Mouse (Mus musculus): Measurements from ENCODE around the gene Gm20388.

Gene Gm20388

DNA sequence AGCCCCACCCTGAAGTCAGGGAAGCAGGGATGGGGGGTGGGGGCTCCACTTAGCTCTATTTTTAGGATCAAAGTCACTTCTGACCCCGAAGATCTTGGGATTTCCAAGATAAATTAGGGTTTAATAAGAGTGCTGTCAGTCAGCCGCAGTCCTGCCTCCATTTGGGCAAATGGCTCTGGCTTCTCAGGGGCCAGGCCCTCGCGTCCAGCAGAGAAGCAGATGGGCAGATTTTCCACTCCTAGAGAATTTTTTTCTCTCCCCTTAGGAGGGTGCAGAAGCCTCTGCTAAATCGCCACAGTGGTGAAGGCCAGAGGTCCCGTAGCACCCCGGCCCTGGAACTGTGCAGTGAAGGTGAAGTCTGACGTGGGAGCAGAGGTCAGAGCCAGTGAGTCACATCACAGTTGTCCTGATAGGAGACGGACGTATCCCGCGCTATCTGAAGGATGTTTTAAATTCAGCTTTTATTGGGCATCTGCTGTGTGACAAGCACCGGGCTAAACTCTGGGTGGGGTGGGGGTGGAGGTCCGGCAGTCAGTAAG lies 1345.2 kb downstream of the Gm20388 start:
- no peak for DNase-seq (ENCODE audit: low spot score)

DNA sequence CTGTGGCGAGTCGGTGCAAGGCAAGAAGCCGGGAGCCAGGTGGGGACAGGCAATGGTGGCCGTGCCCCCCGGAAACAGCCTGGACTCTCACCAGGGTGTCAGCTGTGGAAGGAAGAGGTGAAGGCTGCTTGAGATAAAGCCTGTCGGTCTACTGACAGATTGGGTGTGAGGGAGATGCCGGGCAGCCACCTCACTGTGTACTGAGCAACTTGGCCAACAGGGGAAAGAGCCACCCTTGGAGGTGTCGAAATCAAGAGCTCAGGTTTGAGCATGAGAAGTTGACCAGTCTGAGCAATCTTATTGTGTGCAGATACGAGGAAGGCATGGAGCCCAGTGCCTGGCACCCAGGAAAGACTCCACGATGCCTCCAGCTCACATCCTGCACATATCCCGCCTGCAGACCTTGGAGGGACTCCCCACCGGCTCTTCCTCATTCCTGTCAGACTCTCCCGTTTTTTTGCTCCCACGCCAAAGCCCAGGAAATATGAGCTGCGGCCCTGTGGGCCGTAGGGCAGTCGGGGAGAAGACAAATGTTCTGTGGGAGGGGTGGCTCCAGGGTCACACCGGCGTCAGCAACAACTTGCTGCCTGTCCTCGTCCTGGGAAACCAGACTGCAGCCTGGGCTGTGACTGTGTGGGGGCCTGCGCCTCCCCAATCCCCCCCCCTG lies 1347.6 kb downstream of the Gm20388 start:
- DNase-seq (ENCODE audit: low spot score): no peak

DNA sequence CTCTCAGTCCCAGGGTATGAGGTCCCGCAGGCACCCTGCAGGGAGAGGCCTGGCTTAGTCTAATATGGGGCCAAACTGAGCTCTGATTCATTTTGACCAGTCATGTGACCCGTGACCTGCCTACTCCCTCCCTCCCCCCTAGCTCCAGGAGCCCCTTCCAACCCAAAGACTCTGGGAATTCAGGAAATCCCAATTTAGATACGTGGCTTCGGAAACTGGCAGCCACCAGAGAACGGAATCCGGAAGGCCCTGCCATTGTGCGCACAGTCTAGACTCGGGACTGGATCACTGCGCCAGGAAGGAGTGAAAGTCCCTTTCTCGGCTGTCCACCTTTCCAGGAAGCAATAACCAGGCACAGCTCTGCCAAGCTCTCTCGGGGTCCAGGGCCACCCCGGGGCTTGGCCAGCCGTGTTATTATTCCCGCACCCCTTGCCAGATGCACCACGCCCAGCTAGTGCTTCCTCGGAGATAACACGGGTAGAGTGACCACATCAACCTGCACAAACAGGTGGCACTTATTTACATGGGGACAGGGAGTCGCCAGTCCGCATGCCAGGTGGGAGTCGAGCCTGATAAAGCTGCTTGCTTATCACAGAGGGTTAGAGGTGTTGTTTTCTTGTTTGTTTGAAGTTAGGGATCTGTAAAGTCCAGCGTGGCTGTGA lies 1352.2 kb downstream of the Gm20388 start:
- no peak for DNase-seq (ENCODE audit: low spot score)

DNA sequence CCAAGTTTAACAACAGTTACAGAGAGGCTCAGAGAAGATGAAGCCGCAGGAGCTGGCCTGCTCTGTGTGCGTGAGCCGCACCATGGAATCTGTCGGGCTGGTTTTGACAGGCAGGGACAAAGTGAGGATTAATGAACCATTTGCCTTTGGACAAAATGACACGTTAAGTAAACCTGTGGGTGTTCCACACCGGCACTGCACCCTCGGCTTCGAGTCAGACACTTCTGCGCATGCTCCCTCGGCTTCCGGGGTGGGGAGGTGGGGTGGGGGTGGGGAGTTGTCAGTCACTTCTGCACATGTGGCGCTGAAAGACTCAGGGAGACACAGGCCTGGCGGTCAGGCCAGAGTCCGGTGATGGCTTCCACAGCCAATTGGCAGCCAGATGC lies 1352.7 kb downstream of the Gm20388 start:
- no peak for DNase-seq (ENCODE audit: low spot score)

DNA sequence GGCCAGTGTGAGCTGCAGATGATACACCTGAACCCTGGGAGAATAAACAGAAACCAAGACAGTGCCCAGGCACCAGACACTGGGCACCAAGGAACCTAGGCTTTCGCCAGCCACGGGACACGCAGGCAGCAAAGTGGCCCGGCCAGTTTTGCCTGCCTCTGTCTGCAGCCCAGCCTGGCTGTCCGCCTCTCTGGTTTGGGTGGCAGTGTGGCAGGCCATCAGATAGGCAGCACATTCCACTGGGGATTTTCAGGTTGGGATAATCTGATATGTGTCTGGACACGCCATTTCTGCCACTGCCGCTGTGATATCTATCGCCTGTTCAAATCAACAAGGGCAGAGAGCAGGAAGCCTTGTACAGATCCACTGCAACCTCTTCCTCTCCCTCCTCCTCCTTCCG lies 1353.6 kb downstream of the Gm20388 start:
- no peak for DNase-seq (ENCODE audit: low spot score)

DNA sequence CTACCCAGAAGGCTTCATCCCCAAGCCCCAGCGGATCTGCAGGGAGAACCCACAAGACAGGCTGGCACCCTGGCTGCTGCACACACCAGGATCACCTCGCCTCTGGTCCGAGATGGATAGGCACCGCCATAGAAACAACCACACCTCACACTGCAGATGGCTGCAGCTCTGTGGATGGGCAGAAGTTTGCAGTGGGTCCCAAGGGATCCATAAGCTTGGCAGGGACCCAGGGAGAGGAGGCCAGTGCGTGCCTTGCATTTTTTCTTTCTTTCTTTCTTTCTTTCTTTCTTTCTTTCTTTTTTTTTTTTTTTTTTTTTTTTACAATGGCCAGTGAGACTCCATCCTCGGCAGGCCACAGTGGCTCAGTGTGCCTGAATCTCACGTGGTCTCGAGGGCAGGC lies 1360.9 kb downstream of the Gm20388 start:
- DNase-seq (ENCODE audit: low spot score): no peak

DNA sequence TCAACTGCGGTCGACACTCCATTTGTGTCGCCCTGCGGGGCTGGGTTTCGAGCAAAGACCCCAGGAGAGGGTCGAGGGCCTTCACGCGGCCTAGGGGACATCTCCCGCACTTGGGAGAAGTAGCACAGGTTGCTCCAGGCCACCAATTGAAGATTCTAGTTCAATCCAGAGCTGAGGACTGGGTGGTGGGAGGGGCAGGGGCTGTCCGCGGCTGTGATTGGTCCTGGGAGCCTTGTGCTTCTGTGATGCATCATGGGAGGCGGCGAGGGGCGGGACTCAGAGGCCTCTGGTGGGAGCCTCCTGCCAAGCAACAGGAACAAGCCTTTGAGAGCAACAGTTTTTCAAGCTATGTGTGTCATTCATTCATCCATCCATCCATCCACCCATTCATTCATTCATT lies 1362.6 kb downstream of the Gm20388 start:
- DNase-seq (ENCODE audit: low spot score): no peak

DNA sequence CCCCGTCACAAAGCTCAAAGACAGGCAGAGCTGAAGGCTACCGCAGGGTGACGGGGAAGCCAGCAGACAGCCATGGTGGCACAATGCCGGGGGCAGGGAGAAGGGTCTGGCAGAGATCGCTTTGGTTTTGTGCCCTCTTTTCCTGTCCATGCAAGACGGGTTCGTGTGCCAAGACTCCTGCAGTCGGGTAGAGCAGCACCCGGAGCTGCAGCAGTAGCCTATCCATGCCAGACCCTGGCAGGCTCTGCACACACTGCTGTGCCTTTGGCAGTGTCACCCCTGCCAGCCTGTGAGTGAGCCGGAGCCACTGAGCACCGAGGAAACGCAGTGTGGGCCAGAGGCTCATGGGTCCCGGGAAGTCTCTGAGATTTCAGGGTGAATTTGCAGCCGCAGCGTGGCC lies 1363.0 kb downstream of the Gm20388 start:
- DNase-seq (ENCODE audit: low spot score): no peak

DNA sequence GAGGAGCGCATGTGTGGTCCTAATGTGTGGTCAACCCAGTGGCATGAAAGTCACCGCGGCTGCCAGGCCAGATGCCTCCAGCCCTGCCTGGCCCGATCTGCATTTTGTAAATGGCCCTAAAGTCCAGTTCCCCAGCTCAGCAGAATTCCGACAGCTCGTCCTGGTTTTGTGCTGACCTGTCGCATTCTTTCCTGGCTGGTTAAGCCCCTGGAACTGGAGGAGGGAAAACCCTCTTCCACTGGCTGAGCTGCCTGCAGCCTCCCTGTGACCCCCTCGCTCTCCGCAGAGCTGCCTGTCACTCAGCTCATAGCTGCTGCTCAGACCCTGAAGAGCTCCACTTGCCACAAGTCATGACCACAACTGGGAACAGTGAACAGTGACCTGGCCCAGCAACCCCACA lies 1369.8 kb downstream of the Gm20388 start:
- DNase-seq (ENCODE audit: low spot score): no peak

DNA sequence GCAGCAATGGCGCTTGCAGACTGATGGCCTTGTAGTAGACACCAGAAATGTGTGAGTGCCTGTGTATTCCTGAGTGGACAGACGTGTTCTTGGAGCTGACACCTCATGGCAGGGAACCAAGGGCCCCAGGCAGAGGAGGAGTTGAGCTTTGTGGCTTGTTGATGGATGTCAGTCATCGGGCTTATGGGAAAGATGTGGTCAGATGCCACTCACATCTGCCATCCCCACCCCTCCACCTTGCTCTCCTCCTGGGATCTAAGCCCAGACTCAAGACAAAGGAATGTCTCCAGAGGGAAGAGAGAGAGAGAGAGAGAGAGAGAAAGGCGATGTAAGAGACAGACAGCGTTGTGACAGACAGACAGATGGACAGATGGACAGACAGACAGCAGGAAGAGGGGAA lies 1378.7 kb downstream of the Gm20388 start:
- no peak for DNase-seq (ENCODE audit: low spot score)

DNA sequence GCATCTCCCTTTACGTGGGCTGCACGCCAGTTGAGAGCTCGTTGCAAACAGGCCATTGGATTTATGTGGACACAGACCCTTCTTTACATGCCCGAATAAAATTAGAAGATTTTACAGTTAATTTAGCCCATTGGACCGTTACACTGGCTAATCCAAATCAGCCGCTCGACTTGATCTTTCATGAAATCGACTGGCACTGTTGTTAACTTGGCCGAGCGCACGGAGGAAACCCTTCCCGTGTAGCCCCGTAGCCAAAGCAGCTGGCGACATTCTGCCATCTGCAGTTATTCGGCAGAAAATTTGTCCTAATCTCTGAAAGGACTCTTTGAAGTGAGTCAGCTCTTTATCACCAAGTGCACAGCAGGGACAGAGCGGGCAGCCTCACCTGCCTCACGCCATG lies 1379.9 kb downstream of the Gm20388 start:
- DNase-seq (ENCODE audit: low spot score): no peak

DNA sequence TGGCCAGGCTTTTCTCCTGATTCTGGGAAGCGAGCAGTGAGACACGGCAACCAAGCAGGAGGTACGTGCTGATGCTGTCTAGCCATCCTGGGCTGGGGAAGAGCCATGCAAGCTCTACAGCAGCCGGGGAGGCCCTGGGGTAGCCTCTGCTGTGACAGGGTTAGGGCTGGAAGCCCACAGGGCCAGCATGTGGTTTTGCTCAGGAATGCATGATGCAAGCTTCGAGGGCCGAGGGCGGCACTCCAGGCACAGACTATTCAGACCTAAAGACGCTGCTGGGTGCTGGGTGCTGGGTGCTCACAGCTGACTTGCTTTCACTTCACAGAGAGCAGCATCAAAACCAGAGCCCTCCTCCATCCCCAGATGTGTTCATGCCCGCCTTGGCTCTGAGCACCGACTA lies 1382.8 kb downstream of the Gm20388 start:
- no peak for DNase-seq (ENCODE audit: low spot score)

DNA sequence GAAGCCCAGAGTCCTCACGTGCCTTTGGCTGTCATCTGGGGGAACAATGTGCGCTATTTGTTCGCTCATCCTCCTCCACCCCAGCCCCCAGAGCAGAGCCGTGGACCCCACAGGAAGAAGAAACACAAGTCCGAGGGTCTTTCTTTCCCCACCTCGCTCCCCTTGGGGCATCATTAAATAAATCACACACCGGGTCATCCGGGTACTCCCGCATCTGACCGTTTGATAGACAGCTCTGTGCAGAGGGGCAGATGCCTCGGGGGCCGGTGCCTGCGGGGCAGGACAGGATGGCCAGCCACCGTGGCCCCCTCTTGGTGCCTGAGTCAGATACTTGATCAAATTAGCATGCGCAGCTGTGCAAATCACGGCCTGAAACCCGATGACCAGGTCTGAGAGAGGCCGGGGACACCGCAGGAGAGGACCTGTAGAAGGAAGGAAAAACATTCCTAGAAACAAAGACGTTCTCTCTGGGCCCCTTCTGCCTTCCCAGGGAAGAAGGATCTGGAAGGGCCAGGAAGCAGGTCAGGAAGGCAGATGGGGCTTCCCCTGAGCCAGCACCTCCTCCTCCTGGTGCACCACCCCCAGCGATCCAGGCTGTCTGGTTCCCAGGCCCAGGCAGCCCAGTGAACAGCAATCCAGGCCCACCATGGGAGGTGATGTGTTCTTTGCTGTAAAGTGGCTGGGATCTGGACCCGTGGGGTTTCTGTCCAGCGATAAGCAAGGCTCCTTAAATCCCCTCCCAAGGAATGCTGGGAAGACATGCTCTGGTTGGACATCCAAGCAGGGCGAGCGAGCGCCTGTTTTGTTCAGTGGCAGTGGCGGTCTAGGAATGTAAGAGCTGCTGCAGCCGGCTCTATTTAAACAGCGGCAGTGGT lies 1383.8 kb downstream of the Gm20388 start:
- no peak for DNase-seq (ENCODE audit: low spot score)

DNA sequence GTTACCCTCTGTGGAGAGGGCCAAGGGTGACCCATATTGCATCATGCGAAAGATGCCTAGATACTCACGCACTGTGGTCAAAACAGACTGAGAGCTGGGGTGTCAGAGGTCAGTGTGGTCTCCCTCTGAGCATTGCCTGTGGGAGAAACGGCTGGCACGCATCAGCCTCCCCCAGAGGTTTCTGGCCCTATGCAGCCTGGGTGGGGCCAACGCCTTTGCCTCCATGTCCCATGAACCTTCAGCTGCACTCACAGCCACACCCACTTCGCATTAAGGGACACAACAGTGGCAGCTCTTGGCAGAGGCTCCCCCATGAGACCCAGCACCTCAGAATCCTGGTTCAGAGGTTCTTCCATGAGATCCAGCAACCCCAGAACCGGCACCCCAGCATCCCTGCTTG lies 1385.4 kb downstream of the Gm20388 start:
- no peak for DNase-seq (ENCODE audit: low spot score)

DNA sequence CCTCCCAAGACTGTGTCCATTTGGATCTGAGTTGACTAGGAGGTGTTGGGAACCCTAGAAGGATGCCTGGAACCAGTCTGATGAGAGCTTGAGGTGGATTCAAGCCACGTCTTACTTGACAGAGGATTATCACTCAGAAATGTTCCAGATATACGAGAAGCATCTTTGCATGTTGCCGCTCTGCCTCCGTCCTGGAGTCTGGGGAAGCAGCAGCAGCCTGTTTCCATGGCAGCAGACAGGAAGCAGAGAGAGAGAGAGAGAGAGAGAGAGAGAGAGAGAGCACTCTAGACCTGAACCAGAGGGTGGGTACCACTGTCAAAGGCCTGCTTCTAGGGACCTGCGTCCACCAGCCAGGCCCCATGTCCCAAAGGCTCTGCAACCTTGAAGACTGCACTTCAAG lies 1386.0 kb downstream of the Gm20388 start:
- DNase-seq (ENCODE audit: low spot score): no peak

DNA sequence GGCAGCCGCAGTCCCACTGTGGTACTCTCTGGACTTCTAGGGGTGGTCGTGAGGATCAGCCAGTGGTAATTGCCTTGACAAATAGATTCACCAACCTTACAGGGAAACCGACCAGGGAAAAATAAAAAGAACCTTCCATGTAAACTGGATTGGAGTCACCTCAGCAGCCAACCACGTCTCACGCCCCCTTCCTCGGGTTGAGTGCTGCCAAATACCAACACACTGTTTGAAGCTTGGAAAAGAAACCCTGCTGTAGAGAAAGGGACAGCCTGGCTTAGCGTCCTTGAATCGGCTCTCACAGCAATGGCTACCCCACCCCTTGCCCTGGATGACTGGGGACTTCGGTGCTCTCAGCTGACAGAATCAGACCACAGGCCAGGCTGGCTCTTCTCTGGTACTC lies 1386.7 kb downstream of the Gm20388 start:
- DNase-seq (ENCODE audit: low spot score): no peak

DNA sequence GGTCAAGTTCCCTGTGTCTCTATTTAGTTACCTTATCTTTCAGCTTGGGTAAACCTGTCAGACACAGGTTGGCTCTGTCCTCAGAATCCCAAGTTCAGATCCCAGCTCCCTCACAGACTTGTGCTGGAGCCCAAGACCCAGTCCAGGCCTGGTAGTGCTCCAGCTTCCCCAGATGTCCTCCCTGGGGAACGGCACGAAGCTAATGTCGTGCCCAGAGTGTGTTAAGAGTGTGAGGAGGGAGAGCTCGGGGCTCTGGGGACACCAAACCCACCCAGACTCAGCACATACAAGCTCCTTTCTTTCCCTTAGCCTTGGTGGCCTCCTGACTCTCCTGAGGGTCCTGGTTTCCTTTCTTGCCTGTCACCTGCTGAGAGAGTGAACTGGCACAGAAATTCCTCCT lies 1389.4 kb downstream of the Gm20388 start:
- DNase-seq (ENCODE audit: low spot score): no peak

DNA sequence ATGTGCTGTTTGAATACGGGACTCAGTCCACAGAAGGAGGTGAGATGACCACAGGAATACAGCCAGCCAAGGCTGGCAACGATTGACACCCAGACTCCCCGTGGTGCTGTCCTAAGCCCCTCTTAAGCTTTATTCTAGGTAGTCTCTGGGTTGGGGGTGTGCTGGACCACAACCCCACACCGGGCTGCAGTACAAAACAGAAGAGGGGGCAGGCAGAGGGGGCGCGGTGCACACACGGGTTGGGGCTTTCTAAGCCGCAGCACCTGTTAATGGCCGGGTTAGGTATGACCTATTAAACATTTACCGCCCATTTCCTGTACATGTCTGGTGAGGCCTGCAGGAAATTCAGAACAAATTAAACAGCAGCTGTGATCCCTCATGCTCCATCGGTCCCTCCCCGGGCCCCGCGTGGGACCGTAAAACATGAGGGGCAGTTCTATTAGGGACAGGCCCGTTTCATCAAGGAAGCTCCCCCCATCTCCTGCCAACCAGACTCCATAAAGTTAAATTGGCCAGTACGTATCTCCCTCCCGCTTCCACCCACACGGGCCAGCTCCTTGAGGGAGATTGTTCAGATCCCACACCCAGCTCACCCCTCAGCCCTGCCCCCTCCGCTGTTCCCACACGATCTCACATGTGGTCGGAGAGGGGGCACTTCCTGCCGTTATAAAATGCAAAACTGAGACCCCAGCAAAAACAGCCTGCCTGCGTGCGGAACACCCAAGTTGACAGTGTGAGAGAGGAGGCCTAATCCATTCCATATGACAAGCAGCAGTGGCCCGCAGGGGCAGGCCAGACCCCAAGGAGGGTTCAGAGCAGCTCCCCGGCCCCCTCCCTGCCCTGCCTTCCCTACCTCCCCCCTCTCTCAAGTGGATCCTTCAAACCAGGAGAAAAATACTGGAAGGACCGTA lies 1390.1 kb downstream of the Gm20388 start:
- DNase-seq (ENCODE audit: low spot score): no peak

DNA sequence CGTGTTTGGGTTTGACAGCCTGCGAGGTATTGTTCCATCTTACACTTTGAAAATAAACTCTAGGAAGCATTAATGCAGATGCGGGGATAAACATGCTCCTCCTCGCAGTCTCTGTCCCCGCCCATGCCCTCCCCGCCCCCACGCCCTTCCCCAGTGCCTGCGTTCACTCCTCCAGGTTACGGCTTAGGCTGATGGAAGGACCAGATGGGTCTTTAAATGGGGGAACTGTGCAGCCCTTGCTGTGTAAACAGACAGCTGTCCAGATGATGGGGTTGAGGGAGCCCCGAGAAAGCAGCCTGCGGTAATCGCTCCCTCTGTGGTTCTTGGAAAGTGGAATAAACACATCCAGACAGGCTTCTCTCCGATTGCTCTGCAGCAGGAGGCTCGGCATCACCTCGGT lies 1390.8 kb downstream of the Gm20388 start:
- no peak for DNase-seq (ENCODE audit: low spot score)

DNA sequence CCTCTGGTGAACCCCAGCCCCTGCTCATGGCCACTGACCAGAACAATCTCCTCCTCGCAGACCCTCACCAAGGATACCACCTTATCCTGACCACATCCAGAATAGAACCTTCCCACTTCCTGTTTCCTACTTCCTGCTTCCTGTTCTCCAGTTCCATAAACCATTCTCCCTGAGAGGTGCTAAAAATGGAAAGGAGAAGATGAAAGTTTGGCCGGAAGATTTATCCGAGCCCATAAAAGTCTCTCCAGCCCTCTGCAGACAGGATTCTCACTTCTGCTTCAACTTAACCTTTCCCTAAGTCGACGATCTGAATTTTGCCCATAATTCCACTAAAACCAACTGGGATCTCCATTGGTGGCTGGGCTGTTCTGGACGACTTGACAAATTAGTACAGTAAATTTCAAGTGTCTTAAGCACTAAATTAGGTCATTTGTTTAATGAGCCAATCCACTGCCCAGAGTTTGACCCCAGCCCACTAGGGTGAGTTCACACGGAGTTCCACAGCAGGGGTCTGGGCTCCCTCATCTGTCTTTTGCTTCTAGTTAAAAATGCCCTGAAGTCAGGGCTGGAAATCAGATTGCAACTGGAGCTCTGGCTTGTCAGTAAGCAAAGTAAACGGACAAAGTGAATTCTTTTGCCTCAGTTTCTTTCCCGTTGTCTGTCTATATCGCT lies 1391.5 kb downstream of the Gm20388 start:
- DNase-seq (ENCODE audit: low spot score): no peak

DNA sequence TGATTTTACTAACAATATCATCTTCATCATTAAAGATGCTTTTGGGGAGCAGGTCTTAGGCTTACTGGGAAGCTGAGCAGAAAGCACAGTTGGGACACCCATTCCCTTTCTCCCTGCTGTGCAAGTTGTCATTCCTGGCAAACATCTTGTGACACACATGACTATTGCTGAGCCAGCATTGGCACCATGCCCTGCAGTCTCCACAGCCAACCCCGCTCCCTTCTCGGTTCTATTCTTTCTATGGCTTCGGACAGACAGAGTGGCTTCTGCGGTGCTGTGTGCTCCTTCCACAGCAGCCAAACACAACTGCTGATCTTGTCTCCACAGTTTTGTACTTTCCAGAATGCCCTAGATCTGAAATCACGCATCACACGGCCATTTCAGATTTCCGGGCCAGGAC lies 1397.1 kb downstream of the Gm20388 start:
- no peak for DNase-seq (ENCODE audit: low spot score)

Data from ovary, postnatal 14 days (tissue).